Mouse (Mus musculus): ENCODE data around the gene Gpr3. TPM values are rescaled to one million over a fixed set of nuclear protein-coding genes. Genes with fewer than 3 reads are reported as not detected.
A peak's percentile ranks its signal among the peaks of the same experiment; 100 is the strongest.

Gene Gpr3
- polyA plus RNA-seq, 1 experiment from 2014 or later, result 0.27 TPM

GRCm38 (mm10) chr4:133212562-133213267 is 379 bp upstream of the Gpr3 start:
- Histone ChIP-seq H3K36me3 (no peaks in the 10 kb centered on the region), H3K4me3 (peak overlapping the region; percentile 69), H3K9me3 (replicated peaks) (no peaks in the 10 kb centered on the region), H3K4me2 (peak overlapping the region; percentile 99), H3K9ac (peak overlapping the region; percentile 79), H3K27ac (ENCODE audit: poor library complexity, severe bottlenecking) (peak overlapping the region; percentile 15; the same call in 1 of the 2 replicates), H3K4me1 (replicated peaks) (peaks cover 23% of the 10 kb centered on the region), H3K27me3 (replicated peaks) (peaks cover 53% of the 10 kb centered on the region)
- under 1% methylated on average over 44 of the region's 44 CpGs for WGBS
- ATAC-seq (ENCODE audit: insufficient number of reproducible peaks, low FRiP score), result peak; percentile 81

- ATAC-seq (ENCODE audit: insufficient number of reproducible peaks, low FRiP score), result no peak
- no peak overlapping the region for H3K4me3 ChIP-seq
- WGBS, result 90% methylated on average over 19 of the region's 19 CpGs
- no peak overlapping the region for H3K4me2 ChIP-seq
- no peak overlapping the region for H3K9ac ChIP-seq
- H3K27me3 ChIP-seq (replicated peaks), result peaks cover 53% of the 10 kb centered on the region
- no peaks in the 10 kb centered on the region for H3K9me3 ChIP-seq (replicated peaks)
- no peaks in the 10 kb centered on the region for H3K36me3 ChIP-seq
- H3K4me1 ChIP-seq (replicated peaks), result peaks cover 23% of the 10 kb centered on the region
- no peak overlapping the region for H3K27ac ChIP-seq (ENCODE audit: poor library complexity, severe bottlenecking)
Measured at GRCm38 (mm10) chr4:133210788-133211390, 1.4 kb downstream of the Gpr3 start.

GRCm38 (mm10) chr4:133210023-133210787 is 2.1 kb downstream of the Gpr3 start:
- no peak overlapping the region for H3K27ac ChIP-seq (ENCODE audit: poor library complexity, severe bottlenecking)
- H3K9me3 ChIP-seq (replicated peaks), result no peaks in the 10 kb centered on the region
- H3K4me1 ChIP-seq (replicated peaks), result peaks cover 23% of the 10 kb centered on the region
- H3K36me3 ChIP-seq, result no peaks in the 10 kb centered on the region
- no peak for ATAC-seq (ENCODE audit: insufficient number of reproducible peaks, low FRiP score)
- WGBS, result 89% methylated on average over 24 of the region's 24 CpGs
- H3K27me3 ChIP-seq (replicated peaks), result peaks cover 50% of the 10 kb centered on the region
- no peak overlapping the region for H3K9ac ChIP-seq
- no peak overlapping the region for H3K4me2 ChIP-seq
- H3K4me3 ChIP-seq, result no peak overlapping the region

GRCm38 (mm10) chr4:133209366-133209765 is 3.0 kb downstream of the Gpr3 start:
- no peaks in the 10 kb centered on the region for H3K36me3 ChIP-seq
- no peaks in the 10 kb centered on the region for H3K9me3 ChIP-seq (replicated peaks)
- H3K4me2 ChIP-seq, result no peak overlapping the region
- WGBS, result 5% methylated on average over 11 of the region's 11 CpGs
- no peak overlapping the region for H3K27ac ChIP-seq (ENCODE audit: poor library complexity, severe bottlenecking)
- peaks cover 43% of the 10 kb centered on the region for H3K27me3 ChIP-seq (replicated peaks)
- ATAC-seq (ENCODE audit: insufficient number of reproducible peaks, low FRiP score), result no peak
- H3K9ac ChIP-seq, result no peak overlapping the region
- H3K4me1 ChIP-seq (replicated peaks), result peaks cover 31% of the 10 kb centered on the region
- H3K4me3 ChIP-seq, result no peak overlapping the region

GRCm38 (mm10) chr4:133204379-133204778 is 8.0 kb downstream of the Gpr3 start:
- WGBS, result 28% methylated on average over 7 of the region's 7 CpGs
- H3K9ac ChIP-seq, result peak overlapping the region; percentile 33; the same call in 1 of the 2 replicates

GRCm38 (mm10) chr4:133203591-133203990 is 8.7 kb downstream of the Gpr3 start:
- H3K4me2 ChIP-seq, result no peak overlapping the region
- no peak overlapping the region for H3K9ac ChIP-seq
- no peak for ATAC-seq (ENCODE audit: insufficient number of reproducible peaks, low FRiP score)
- peaks cover 7% of the 10 kb centered on the region for H3K27me3 ChIP-seq (replicated peaks)
- no peak overlapping the region for H3K27ac ChIP-seq (ENCODE audit: poor library complexity, severe bottlenecking)
- 60% methylated on average over 3 of the region's 3 CpGs for WGBS
- H3K4me3 ChIP-seq, result no peak overlapping the region
- no peaks in the 10 kb centered on the region for H3K36me3 ChIP-seq
- peaks cover 49% of the 10 kb centered on the region for H3K4me1 ChIP-seq (replicated peaks)
- no peaks in the 10 kb centered on the region for H3K9me3 ChIP-seq (replicated peaks)

More at GRCm38 (mm10) chr4:133204379-133204778, 8.0 kb downstream of the Gpr3 start:
- Histone ChIP-seq H3K27me3 (replicated peaks) (peaks cover 7% of the 10 kb centered on the region), H3K4me1 (replicated peaks) (peaks cover 45% of the 10 kb centered on the region), H3K9me3 (replicated peaks) (no peaks in the 10 kb centered on the region), H3K4me3 (no peak overlapping the region), H3K27ac (ENCODE audit: poor library complexity, severe bottlenecking) (peak overlapping the region; percentile 79), H3K36me3 (no peaks in the 10 kb centered on the region), H3K4me2 (peak overlapping the region; percentile 30; the same call in 1 of the 2 replicates)
- ATAC-seq (ENCODE audit: insufficient number of reproducible peaks, low FRiP score), result no peak

GRCm38 (mm10) chr4:133202254-133202653 is 10.1 kb downstream of the Gpr3 start:
- 0 out of 2 replicates have a peak overlapping the region, but pooled peaks have one; percentile 75 for H3K27ac ChIP-seq (ENCODE audit: poor library complexity, severe bottlenecking)
- ATAC-seq (ENCODE audit: insufficient number of reproducible peaks, low FRiP score), result no peak
- no peak overlapping the region for H3K9ac ChIP-seq
- H3K4me1 ChIP-seq (replicated peaks), result peaks cover 62% of the 10 kb centered on the region
- H3K9me3 ChIP-seq (replicated peaks), result no peaks in the 10 kb centered on the region
- H3K36me3 ChIP-seq, result peaks cover 2% of the 10 kb centered on the region; the same call in 1 of the 2 replicates
- no peak overlapping the region for H3K4me3 ChIP-seq
- no peaks in the 10 kb centered on the region for H3K27me3 ChIP-seq (replicated peaks)
- no peak overlapping the region for H3K4me2 ChIP-seq
- 90% methylated on average over 3 of the region's 3 CpGs for WGBS

- Histone ChIP-seq H3K9me3 (replicated peaks) (no peaks in the 10 kb centered on the region), H3K27me3 (replicated peaks) (no peaks in the 10 kb centered on the region), H3K36me3 (peaks cover 13% of the 10 kb centered on the region), H3K27ac (ENCODE audit: poor library complexity, severe bottlenecking) (peak overlapping the region; percentile 75), H3K4me2 (no peak overlapping the region), H3K4me3 (no peak overlapping the region), H3K9ac (peak overlapping the region; percentile 42; the same call in 1 of the 2 replicates), H3K4me1 (replicated peaks) (peaks cover 73% of the 10 kb centered on the region)
- no peak for ATAC-seq (ENCODE audit: insufficient number of reproducible peaks, low FRiP score)
- 61% methylated on average over 8 of the region's 8 CpGs for WGBS
Measured at GRCm38 (mm10) chr4:133201006-133201771, 11.1 kb downstream of the Gpr3 start.

- peaks cover 75% of the 10 kb centered on the region for H3K4me1 ChIP-seq (replicated peaks)
- no peaks in the 10 kb centered on the region for H3K27me3 ChIP-seq (replicated peaks)
- H3K9ac ChIP-seq, result peak overlapping the region; percentile 53; the same call in 1 of the 2 replicates
- no peaks in the 10 kb centered on the region for H3K9me3 ChIP-seq (replicated peaks)
- 38% methylated on average over 21 of the region's 21 CpGs for WGBS
- H3K27ac ChIP-seq (ENCODE audit: poor library complexity, severe bottlenecking), result peak overlapping the region; percentile 75
- peaks cover 21% of the 10 kb centered on the region for H3K36me3 ChIP-seq
- peak overlapping the region; percentile 23; the same call in 1 of the 2 replicates for H3K4me2 ChIP-seq
- ATAC-seq (ENCODE audit: insufficient number of reproducible peaks, low FRiP score), result no peak
- no peak overlapping the region for H3K4me3 ChIP-seq
Measured at GRCm38 (mm10) chr4:133200343-133200742, 12.0 kb downstream of the Gpr3 start.

GRCm38 (mm10) chr4:133199743-133200142 is 12.6 kb downstream of the Gpr3 start:
- peak overlapping the region; percentile 75 for H3K27ac ChIP-seq (ENCODE audit: poor library complexity, severe bottlenecking)
- no peak for ATAC-seq (ENCODE audit: insufficient number of reproducible peaks, low FRiP score)
- peak overlapping the region; percentile 23; the same call in 1 of the 2 replicates for H3K4me2 ChIP-seq
- H3K36me3 ChIP-seq, result peaks cover 27% of the 10 kb centered on the region
- H3K4me3 ChIP-seq, result no peak overlapping the region
- H3K9ac ChIP-seq, result peak overlapping the region; percentile 53; the same call in 1 of the 2 replicates
- WGBS, result 48% methylated on average over 6 of the region's 6 CpGs
- peaks cover 70% of the 10 kb centered on the region for H3K4me1 ChIP-seq (replicated peaks)
- no peaks in the 10 kb centered on the region for H3K27me3 ChIP-seq (replicated peaks)
- no peaks in the 10 kb centered on the region for H3K9me3 ChIP-seq (replicated peaks)

Measured in heart, embryonic 12.5 days (tissue).